Mouse (Mus musculus) CH12.LX (cell line): ENCODE results near the gene Prkci. TPM values are rescaled to one million over a fixed set of nuclear protein-coding genes. Genes with fewer than 3 reads are reported as not detected.
A peak's percentile ranks its signal among the peaks of the same experiment; 100 is the strongest.

Experiments
- DNase-seq: peaks from one replicate; pipeline ENCODE4 v3.0.0-alpha.2; 2013; ENCODE audit errors: extremely low read depth
- H3K27ac ChIP-seq: 2 replicates; pipeline ENCODE4 v1.5.1; 2012; ENCODE audit warnings: low read depth, mild to moderate bottlenecking, control low read depth, moderate library complexity; ENCODE audit not compliant: insufficient read depth
- H3K27me3 ChIP-seq: replicated peaks from 2 replicates; pipeline ENCODE3; 2012; ENCODE audit warnings: inconsistent platforms
- H3K36me3 ChIP-seq, 2 experiments: replicated peaks in 1 of 2; 2 replicates each; pipeline versions ENCODE3 to v1.6.1; 2012; ENCODE audit warnings: inconsistent platforms in 1 of 2, low read length in 1 of 2, mild to moderate bottlenecking in 1 of 2, mixed read lengths in 1 of 2, moderate library complexity in 1 of 2; ENCODE audit not compliant: control insufficient read depth in 1 of 2, insufficient read depth in 1 of 2
- H3K4me1 ChIP-seq, 2 experiments: 2 replicates each; pipeline ENCODE4 v1.6.1; 2012; ENCODE audit warnings: inconsistent platforms in 1 of 2, moderate library complexity in 1 of 2; ENCODE audit not compliant: insufficient read depth in 2 of 2, control insufficient read depth in 1 of 2
- H3K4me2 ChIP-seq: 2 replicates; pipeline ENCODE4 v1.6.1; 2012; ENCODE audit warnings: low read depth, mild to moderate bottlenecking, control low read depth; ENCODE audit not compliant: poor library complexity, insufficient read depth, severe bottlenecking
- H3K4me3 ChIP-seq, 3 experiments: fragments of 150-350 bp in 1 of 3; sonication (generic) in 1 of 3; replicated peaks in 1 of 3; 2 replicates each; pipeline versions ENCODE3 to v1.5.1; 2011 to 2012; ENCODE audit warnings: low read depth in 2 of 3, low read length in 2 of 3, mild to moderate bottlenecking in 2 of 3, moderate library complexity in 2 of 3, control low read depth in 1 of 3, improper control_type of control experiment in 1 of 3, inconsistent platforms in 1 of 3, mixed read lengths in 1 of 3; ENCODE audit not compliant: poor library complexity in 1 of 3
- H3K79me2 ChIP-seq: replicated peaks from 2 replicates; pipeline ENCODE4 v1.6.1; 2012; ENCODE audit warnings: mild to moderate bottlenecking, moderate library complexity; ENCODE audit not compliant: control insufficient read depth, poor library complexity, insufficient read depth, severe bottlenecking; ENCODE audit errors: extremely low read depth
- H3K9ac ChIP-seq: 2 replicates; pipeline ENCODE4 v1.6.1; 2012; ENCODE audit warnings: low read depth, mild to moderate bottlenecking, control low read depth, moderate library complexity; ENCODE audit not compliant: insufficient read depth
- H3K9me3 ChIP-seq: replicated peaks from 2 replicates; pipeline ENCODE3; 2012; ENCODE audit warnings: low read length, inconsistent platforms, mixed read lengths
- BHLHE40 ChIP-seq: IDR thresholded peaks from 2 replicates; pipeline ENCODE4 v1.6.1; 2011; ENCODE audit warnings: mild to moderate bottlenecking, low read depth, low read length, improper control_type of control experiment
- CHD2 ChIP-seq: IDR thresholded peaks from 2 replicates; pipeline ENCODE4 v1.6.1; 2011; ENCODE audit warnings: low read length, improper control_type of control experiment
- ELF1 ChIP-seq: IDR thresholded peaks from 2 replicates; pipeline ENCODE4 v1.6.1; 2014; ENCODE audit warnings: low read depth, mild to moderate bottlenecking, inconsistent platforms, low read length, improper control_type of control experiment
- EP300 ChIP-seq: IDR thresholded peaks from 2 replicates; pipeline ENCODE4 v1.6.1; 2011; ENCODE audit warnings: low read length, improper control_type of control experiment
- ETS1 ChIP-seq: conservative IDR thresholded peaks from 2 replicates; pipeline ENCODE4 v1.6.1; 2012; ENCODE audit warnings: low read depth, mild to moderate bottlenecking, inconsistent platforms, low read length, improper control_type of control experiment, moderate library complexity
- HCFC1 ChIP-seq: IDR thresholded peaks from 2 replicates; pipeline ENCODE4 v1.6.1; 2012; ENCODE audit warnings: low read depth, mild to moderate bottlenecking, inconsistent platforms, low read length, improper control_type of control experiment
- IRF4 ChIP-seq: IDR thresholded peaks from 2 replicates; pipeline ENCODE4 v1.6.1; 2014; ENCODE audit warnings: low read depth, mild to moderate bottlenecking, inconsistent platforms, low read length, improper control_type of control experiment
- MAZ ChIP-seq: IDR thresholded peaks from 2 replicates; pipeline ENCODE4 v1.6.1; 2012; ENCODE audit warnings: low read depth, mild to moderate bottlenecking, inconsistent platforms, low read length, improper control_type of control experiment, moderate library complexity
- RCOR1 ChIP-seq: conservative IDR thresholded peaks from 2 replicates; pipeline ENCODE4 v1.6.1; 2012; ENCODE audit warnings: low read depth, mild to moderate bottlenecking, inconsistent platforms, low read length, improper control_type of control experiment
- SIN3A ChIP-seq: IDR thresholded peaks from 2 replicates; pipeline ENCODE4 v1.6.1; 2012; ENCODE audit warnings: low read length, improper control_type of control experiment, inconsistent platforms
- SMC3 ChIP-seq: IDR thresholded peaks from 2 replicates; pipeline ENCODE4 v1.6.1; 2011; ENCODE audit warnings: low read depth, low read length, improper control_type of control experiment
- TCF12 ChIP-seq: IDR thresholded peaks from 2 replicates; pipeline ENCODE4 v1.6.1; 2014; ENCODE audit warnings: low read depth, mild to moderate bottlenecking, inconsistent platforms, low read length, improper control_type of control experiment
- USF1 ChIP-seq: IDR thresholded peaks from 2 replicates; pipeline ENCODE4 v1.6.1; 2014; ENCODE audit warnings: low read depth, mild to moderate bottlenecking, inconsistent platforms, low read length, improper control_type of control experiment
- ZC3H11A ChIP-seq: IDR thresholded peaks from 2 replicates; pipeline ENCODE4 v1.6.1; 2012; ENCODE audit warnings: low read depth, mild to moderate bottlenecking, inconsistent platforms, low read length, improper control_type of control experiment
- dilution Hi-C: fragments of 300-500 bp; cut with MboI; formaldehyde crosslinking; loops from 2 replicates; pipeline ENCODE4 v1.14.3; 2020; ENCODE audit warnings: low sequenced_read_pairs; ENCODE audit not compliant: extremely low pct_unique_long_range_greater_than_20kb, extremely low pct_ligation_motif_present
- in situ Hi-C: fragments of 300-500 bp; cut with MboI; formaldehyde crosslinking; loops from 3 replicates; pipeline ENCODE4 v1.14.3; 2019; ENCODE audit warnings: low sequenced_read_pairs, low pct_ligation_motif_present, low pct_unique_long_range_greater_than_20kb, mixed read lengths
- polyA plus RNA-seq: library from polyadenylated mRNA; unstranded; fragments of >175 nt; gene quantifications from 2 replicates; pipeline ENCODE4 v1.2.1, GENCODE M21; 2012; ENCODE audit warnings: low read depth; ENCODE audit not compliant: insufficient read length
- total RNA-seq, 2 experiments: library from RNA; depleted of rRNA; stranded (reverse); fragments of 300-350 nt in 1 of 2; fragments of >200 nt in 1 of 2; gene quantifications; 2 replicates each; pipeline ENCODE4 v1.2.3; 2012 to 2014

Prkci gene
- total and polyA plus RNA-seq, 3 experiments: 14.8 to 17.1 (median 16.7) TPM

DNA sequence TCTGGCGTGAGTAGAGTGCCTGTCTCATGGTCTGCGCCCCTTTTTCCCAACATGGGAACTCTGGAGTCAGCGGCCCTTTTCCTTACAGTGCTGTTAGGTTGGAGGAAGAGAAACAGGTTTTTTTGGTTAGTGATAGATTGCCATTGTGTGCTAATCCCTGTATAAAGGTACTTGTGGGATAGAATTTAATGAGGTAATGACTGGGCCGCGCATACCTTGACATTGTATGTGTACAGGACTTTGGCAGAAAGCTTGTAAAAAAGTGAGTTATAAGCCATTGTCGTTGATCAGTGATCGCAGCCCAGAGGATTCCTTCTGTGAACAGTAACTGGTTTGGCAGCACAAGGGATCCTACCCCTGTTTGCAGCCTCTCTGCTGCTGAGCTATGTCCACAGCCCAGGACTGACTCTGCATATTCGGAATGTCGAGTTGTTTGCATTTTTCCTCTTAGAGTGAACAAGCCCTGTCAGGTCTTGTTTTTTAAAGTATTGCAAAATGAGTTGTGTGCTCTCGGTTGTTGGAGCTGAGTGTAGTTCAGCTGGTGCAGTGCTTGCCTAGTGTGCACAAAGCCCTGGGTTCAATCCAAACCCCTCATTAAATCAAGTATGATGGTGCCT is 4.0 kb downstream of the Prkci start:
- Histone ChIP-seq H3K9ac (peak overlapping the region; percentile 19), H3K4me2 (peak overlapping the region; percentile 70), H3K27ac (peak overlapping the region; percentile 79), H3K27me3 (no peaks in the 10 kb centered on the region), H3K79me2 (peaks cover 30% of the 10 kb centered on the region), H3K36me3 (peaks cover 0 to 3% of the 10 kb centered on the region in 2 experiments), H3K4me1 (peaks cover 17 to 55% of the 10 kb centered on the region in 2 experiments), H3K4me3 (peak overlapping the region in 1 of 3 experiments; percentile 2), H3K9me3 (no peaks in the 10 kb centered on the region)
- DNase-seq: no peak
- dilution Hi-C loops (no loop called here), in situ Hi-C loops (loop anchor here (25.0 kb wide), 1 partner anchor 412 kb away; the partner anchor contains the start of gene Actrt3)
- TF ChIP-seq MAZ (no peak), BHLHE40 (no peak)

DNA sequence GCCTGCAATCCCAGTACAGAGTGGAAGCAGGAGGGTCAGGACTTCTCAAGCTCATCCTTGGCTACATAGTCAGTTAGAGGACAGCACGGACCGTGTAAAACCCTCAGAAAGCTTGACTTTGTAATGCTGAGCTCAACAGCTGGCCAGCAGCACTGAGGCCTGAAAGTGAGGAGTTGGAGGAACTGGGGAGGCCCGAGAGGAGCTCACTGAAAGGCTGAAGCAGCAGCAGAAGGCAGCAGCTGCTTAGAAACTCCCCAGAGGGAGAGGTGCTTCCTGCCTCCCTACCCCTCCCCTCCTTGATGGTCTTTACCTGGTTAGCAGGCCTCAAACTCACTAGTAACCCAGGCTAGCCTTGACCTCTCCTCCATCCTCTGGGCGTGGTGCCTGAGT is 4.5 kb downstream of the Prkci start:
- Histone ChIP-seq H3K9me3 (no peaks in the 10 kb centered on the region), H3K27ac (peak overlapping the region; percentile 79), H3K79me2 (peaks cover 30% of the 10 kb centered on the region), H3K4me3 (peak overlapping the region in 1 of 3 experiments; percentile 2), H3K36me3 (peaks cover 0 to 3% of the 10 kb centered on the region in 2 experiments), H3K4me1 (peaks cover 17 to 52% of the 10 kb centered on the region in 2 experiments), H3K4me2 (peak overlapping the region; percentile 70), H3K27me3 (no peaks in the 10 kb centered on the region), H3K9ac (peak overlapping the region; percentile 19)
- dilution Hi-C loops: no loop called here
- peak; percentile 59 for DNase-seq
- TF ChIP-seq RCOR1: no peak
- no peak for TF ChIP-seq ZC3H11A
- TF ChIP-seq ELF1: peak; percentile 42; the same call in 1 of the 2 replicates
- peak; percentile 64 for TF ChIP-seq TCF12
- TF ChIP-seq EP300: 0 out of 2 replicates have a peak, but pooled peaks have one; percentile 12
- TF ChIP-seq HCFC1: 0 out of 2 replicates have a peak, but pooled peaks have one; percentile 25
- 0 out of 2 replicates have a peak, but pooled peaks have one; percentile 41 for TF ChIP-seq MAZ
- peak; percentile 70; the same call in 1 of the 2 replicates for TF ChIP-seq SIN3A
- peak; percentile 45; the same call in 1 of the 2 replicates for TF ChIP-seq ETS1
- TF ChIP-seq IRF4: peak; percentile 59; the same call in 1 of the 2 replicates
- no peak for TF ChIP-seq SMC3
- no peak for TF ChIP-seq CHD2
- no peak for TF ChIP-seq USF1
- in situ Hi-C loops: no loop called here
